Mouse (Mus musculus) kidney, adult 8-10 months (tissue): ENCODE data around the gene Pde4b.

Experiments
- DNase-seq, 2 experiments: peaks; one replicate each; pipeline ENCODE4 v3.0.0; 2022

Pde4b gene

GRCm38 (mm10) chr4:102623789-102624611 lies 536.7 kb downstream of the Pde4b start:
- no peak for DNase-seq

DNA sequence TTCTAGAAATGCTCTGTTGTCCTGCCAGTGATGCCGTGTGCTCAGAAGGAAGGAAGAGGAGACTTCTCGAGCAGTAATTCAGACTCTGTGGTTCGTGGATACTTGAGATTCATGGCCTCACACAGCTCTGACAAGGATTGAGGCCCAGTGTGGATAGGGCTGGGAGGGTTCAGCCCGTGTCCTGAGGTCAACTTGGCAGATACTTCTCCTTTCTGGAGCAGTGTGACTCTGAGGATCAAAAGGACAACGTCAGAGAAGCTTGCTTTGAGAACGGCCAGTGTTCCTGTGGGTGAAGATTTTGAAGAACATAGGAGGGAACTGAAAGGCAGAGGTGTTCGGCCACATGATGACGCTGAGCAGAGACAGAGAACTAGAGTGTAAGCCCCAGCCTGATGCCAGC lies 537.6 kb downstream of the Pde4b start:
- DNase-seq: no peak

DNA sequence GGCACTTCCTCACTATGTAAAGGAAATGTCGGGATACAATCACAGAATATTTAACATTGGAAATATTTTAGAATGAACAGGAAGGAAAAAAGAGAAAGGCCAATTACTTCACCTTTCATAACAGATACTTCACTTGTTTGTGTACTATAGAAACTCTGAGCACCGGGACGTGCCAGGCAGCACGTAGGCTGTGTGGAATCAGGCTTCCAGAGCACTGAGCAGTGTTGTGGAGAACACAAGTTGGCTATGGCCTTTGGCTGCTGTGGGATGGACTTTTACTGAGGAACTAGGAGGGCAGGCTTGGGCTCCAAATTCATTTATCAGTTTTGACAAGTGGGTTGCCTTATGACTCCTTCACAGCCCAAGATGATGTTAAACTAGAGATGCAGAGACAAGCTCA lies 540.5 kb downstream of the Pde4b start:
- DNase-seq: no peak

DNA sequence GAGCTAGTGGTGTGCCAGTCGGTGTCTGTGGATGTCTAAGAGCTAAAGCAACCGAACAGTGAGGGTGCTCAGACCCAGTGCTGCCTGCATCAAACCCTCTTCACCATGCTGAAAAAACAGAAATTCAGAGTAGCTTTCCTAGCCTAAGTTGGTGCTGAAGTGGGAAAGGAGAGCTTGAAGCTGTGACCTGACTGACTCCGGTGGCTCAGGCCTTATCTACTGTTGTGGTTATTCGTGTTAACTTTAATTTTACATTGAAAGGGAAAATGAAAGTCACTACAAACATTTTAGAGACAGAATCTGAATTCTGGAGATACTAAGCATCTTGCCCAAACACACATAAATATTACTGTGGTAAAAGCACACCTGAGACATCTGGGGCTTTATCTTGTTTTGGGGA lies 542.3 kb downstream of the Pde4b start:
- no peak for DNase-seq

DNA sequence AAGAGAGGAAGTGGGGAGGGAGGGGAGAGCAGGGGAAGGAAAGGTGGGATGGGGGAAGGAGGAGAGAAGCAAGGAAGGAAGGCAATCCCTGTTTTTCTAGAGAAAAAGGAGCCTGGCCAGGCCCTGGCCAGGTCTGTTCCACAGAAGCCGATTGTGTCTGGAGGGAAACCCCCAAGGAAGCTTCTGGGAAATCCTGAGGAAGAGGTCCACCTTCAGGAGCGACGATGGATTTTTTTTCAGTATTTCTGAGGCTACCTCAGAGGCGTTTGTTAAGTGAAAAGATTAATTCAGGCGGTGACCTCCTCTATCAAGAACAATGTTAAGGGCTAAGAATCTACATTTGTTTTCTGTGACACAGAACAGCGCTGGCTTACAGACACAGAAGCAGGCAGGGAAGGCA lies 542.9 kb downstream of the Pde4b start:
- peak in 1 of 2 experiments; percentile 5 for DNase-seq

- DNase-seq: no peak
Observed at GRCm38 (mm10) chr4:102631624-102632023, 544.3 kb downstream of the Pde4b start.

GRCm38 (mm10) chr4:102633241-102633640 lies 545.9 kb downstream of the Pde4b start:
- DNase-seq: no peak

DNA sequence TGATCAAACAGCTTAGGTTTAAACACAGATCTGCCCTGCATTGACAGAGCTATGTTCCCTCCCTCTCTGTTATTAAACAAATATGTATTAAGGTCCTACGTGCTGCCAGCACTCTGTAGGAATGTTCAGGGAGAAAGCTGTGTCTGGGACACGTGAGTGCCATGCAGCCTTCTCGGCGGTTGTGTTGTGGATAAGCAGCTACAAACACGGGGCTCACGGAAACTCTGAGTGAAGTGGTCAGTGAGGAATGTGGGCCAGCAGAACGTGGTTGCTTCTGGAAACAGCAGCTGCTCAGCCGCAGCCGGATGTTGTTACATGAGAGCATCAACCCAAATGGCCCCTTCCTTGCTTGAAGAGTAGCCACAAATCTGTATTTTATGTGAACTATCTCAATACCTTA lies 547.9 kb downstream of the Pde4b start:
- no peak for DNase-seq

GRCm38 (mm10) chr4:102635944-102636343 lies 548.6 kb downstream of the Pde4b start:
- no peak for DNase-seq

DNA sequence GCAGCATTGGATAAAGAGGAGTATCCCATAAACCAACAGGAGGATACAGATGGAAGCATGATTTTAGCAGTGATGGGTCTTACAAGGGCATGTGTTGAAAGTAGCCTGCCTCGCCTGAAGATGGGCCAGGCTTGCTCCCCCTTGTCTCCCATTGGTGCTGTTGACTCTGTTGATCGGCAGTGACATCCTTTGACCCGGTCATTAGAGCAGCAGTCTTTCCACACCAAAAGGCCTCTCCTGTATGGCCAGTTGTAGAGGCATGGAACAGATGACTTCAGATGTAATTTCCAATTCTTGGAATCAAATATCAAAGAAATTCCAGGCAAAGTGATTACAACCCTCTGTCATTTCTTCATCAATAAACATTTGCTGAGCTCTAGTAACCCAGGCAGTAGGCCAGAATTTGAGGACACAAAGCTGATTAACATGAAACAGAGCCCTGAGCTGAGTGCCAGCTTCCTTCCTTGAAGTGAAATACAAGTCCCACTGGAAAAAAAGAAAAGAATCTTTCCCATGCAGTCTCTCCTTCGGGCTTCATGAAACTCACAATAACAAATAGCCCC lies 550.1 kb downstream of the Pde4b start:
- no peak for DNase-seq

DNA sequence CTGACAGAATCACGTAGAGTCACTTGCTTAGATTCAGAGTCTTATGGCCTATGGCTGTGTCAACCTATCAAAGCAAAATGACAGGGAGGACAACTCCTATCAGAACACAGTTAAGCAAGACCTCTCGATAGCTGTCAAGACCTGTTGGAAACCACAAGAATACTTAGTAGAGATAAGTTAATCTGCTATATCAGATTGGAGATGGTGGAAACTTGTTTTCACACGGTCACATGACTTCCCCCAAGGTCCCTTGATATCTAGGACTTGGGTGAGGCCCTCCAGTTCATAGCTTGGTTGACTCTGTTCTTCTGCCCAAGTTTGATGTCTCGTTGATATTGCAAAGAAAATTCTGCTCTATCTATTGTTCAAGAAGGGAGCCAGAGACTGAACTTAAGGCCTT lies 553.6 kb downstream of the Pde4b start:
- DNase-seq: no peak

GRCm38 (mm10) chr4:102644062-102644461 lies 556.7 kb downstream of the Pde4b start:
- DNase-seq: no peak

DNA sequence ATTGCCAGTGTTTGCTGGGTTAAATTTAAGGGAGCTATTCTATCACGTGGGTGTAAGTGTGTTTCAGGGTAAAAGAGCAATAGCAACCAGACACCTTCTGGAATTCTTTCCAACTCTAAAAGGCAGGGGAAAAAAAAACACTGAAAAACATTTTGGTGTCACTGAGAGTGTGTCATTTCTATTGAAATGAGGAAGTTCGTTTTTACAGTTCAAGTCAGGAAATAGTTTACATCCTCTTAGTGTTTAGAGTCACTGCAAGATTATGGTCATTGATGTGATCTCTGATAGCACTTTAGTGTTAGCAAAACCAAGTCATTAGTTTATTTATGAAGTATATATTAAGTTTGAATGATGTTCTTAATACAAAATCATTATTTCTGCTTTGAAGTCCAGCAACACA lies 559.7 kb downstream of the Pde4b start:
- DNase-seq: no peak

DNA sequence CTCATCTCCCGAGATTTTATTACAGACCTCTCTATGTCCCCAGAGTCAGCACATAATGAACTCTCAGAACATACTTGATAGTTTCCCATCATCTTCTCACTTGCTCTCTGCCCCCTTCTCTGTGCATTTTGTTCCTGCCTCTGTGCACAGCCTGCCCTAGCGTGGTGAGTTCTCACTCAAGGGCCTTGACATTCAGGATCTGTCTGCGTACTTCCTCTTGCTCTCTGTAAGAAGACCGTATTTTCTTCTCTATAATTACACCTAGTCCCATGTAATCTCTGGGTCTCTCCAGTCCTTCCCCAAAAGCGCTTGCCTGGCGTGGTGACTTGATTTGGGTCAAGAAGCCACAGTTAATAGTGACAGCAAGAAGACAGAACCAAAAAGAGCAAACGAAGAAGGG lies 568.0 kb downstream of the Pde4b start:
- DNase-seq: no peak

- peak; percentile 26 to 29 for DNase-seq
Observed at GRCm38 (mm10) chr4:102656494-102657036, 569.2 kb downstream of the Pde4b start.
